Mouse (Mus musculus) CD4-positive helper T cell, adult 2 months (primary cell): Measurements from ENCODE around the gene Cpsf6.
A peak's percentile ranks its signal among the peaks of the same experiment; 100 is the strongest.

ENCODE experiments used
- DNase-seq: peaks from one replicate; pipeline ENCODE4 v3.0.0-alpha.2; 2012; ENCODE audit warnings: low read depth, missing footprints, low spot score

Gene Cpsf6

GRCm38 (mm10) chr10:117379908-117380307 lies at the start of gene Cpsf6:
TSS of gene Cpsf6 (minus strand) at chr10:117380015.
- DNase-seq, result no peak

GRCm38 (mm10) chr10:117426615-117426969 lies 46.8 kb upstream of the Cpsf6 start:
- no peak for DNase-seq

GRCm38 (mm10) chr10:117425907-117426614 lies 46.2 kb upstream of the Cpsf6 start:
- no peak for DNase-seq

GRCm38 (mm10) chr10:117425013-117425412 lies 45.2 kb upstream of the Cpsf6 start:
- no peak for DNase-seq

GRCm38 (mm10) chr10:117424146-117424905 lies 44.5 kb upstream of the Cpsf6 start:
- DNase-seq, result no peak

- no peak for DNase-seq
Measured at GRCm38 (mm10) chr10:117423025-117424002, 43.5 kb upstream of the Cpsf6 start.

GRCm38 (mm10) chr10:117422174-117422808 lies 42.5 kb upstream of the Cpsf6 start:
- no peak for DNase-seq

- no peak for DNase-seq
Measured at GRCm38 (mm10) chr10:117421283-117422107, 41.7 kb upstream of the Cpsf6 start.

- no peak for DNase-seq
Measured at GRCm38 (mm10) chr10:117420502-117421282, 40.9 kb upstream of the Cpsf6 start.

GRCm38 (mm10) chr10:117419577-117420290 lies 39.9 kb upstream of the Cpsf6 start:
- DNase-seq, result no peak

GRCm38 (mm10) chr10:117418668-117419237 lies 38.9 kb upstream of the Cpsf6 start:
- DNase-seq, result peak; percentile 65

- peak; percentile 55 for DNase-seq
Measured at GRCm38 (mm10) chr10:117417772-117418667, 38.2 kb upstream of the Cpsf6 start.

- DNase-seq, result peak; percentile 48
Measured at GRCm38 (mm10) chr10:117417470-117417767, 37.6 kb upstream of the Cpsf6 start.

- DNase-seq, result no peak
Measured at GRCm38 (mm10) chr10:117416636-117417469, 37.0 kb upstream of the Cpsf6 start.

GRCm38 (mm10) chr10:117416095-117416494 lies 36.3 kb upstream of the Cpsf6 start:
- DNase-seq, result no peak

GRCm38 (mm10) chr10:117415364-117416057 lies 35.7 kb upstream of the Cpsf6 start:
- DNase-seq, result no peak
